Mouse (Mus musculus) urinary bladder, postnatal 14 days (tissue): ENCODE measurements at regions not wholly inside any gene's neighbourhood (a gene's known extent, or its start where the extent isn't known, plus 50 kb on each side); places are given as distances from the start of the nearest gene placed in this dataset.
A peak's percentile ranks its signal among the peaks of the same experiment; 100 is the strongest.
"Not testable (repeated sequence)": the region's sequence is repeated elsewhere in the genome, so short reads cannot be mapped to it uniquely, and the experiment has no call there.

Experiments used
- DNase-seq: peaks from one replicate; pipeline ENCODE4 v3.0.0; 2021; ENCODE audit warnings: low spot score

- no peak for DNase-seq
Measured at GRCm38 (mm10) chr1:136680173-136680572, 55.5 kb downstream of the Zfp281 start.

GRCm38 (mm10) chr1:136682311-136682710 lies 57.6 kb downstream of the Zfp281 start:
- not testable (repeated sequence) for DNase-seq

GRCm38 (mm10) chr1:136683061-136683531 lies 58.4 kb downstream of the Zfp281 start:
- peak; percentile 84 for DNase-seq

- peak; percentile 52 for DNase-seq
Measured at GRCm38 (mm10) chr1:136683561-136684131, 58.9 kb downstream of the Zfp281 start.

- no peak for DNase-seq
Measured at GRCm38 (mm10) chr1:136684481-136684880, 59.8 kb downstream of the Zfp281 start.

GRCm38 (mm10) chr1:136685191-136686060 lies 60.7 kb downstream of the Zfp281 start:
- DNase-seq = peak; percentile 62

GRCm38 (mm10) chr1:136686467-136686866 lies 61.8 kb downstream of the Zfp281 start:
- no peak for DNase-seq

- DNase-seq = no peak
Measured at GRCm38 (mm10) chr1:136690068-136690467, 65.4 kb downstream of the Zfp281 start.

- DNase-seq = no peak
Measured at GRCm38 (mm10) chr1:136693421-136693820, 68.7 kb downstream of the Zfp281 start.

- no peak for DNase-seq
Measured at GRCm38 (mm10) chr1:136694983-136695382, 70.3 kb downstream of the Zfp281 start.

- peak; percentile 44 for DNase-seq
Measured at GRCm38 (mm10) chr1:136696077-136696641, 71.5 kb downstream of the Zfp281 start.

- DNase-seq = peak; percentile 20
Measured at GRCm38 (mm10) chr1:136698454-136699152, 73.9 kb downstream of the Zfp281 start.

GRCm38 (mm10) chr1:136699153-136699524 lies 74.4 kb downstream of the Zfp281 start:
- DNase-seq = no peak

GRCm38 (mm10) chr1:136699571-136699970 lies 74.9 kb downstream of the Zfp281 start:
- no peak for DNase-seq

- DNase-seq = no peak
Measured at GRCm38 (mm10) chr1:136704139-136704538, 79.4 kb downstream of the Zfp281 start.

- no peak for DNase-seq
Measured at GRCm38 (mm10) chr1:136706509-136706908, 81.8 kb downstream of the Zfp281 start.

- no peak for DNase-seq
Measured at GRCm38 (mm10) chr1:136707394-136707793, 82.7 kb downstream of the Zfp281 start.

GRCm38 (mm10) chr1:136707866-136708265 lies 83.2 kb downstream of the Zfp281 start:
- no peak for DNase-seq

GRCm38 (mm10) chr1:136710196-136710595 lies 85.5 kb downstream of the Zfp281 start:
- no peak for DNase-seq

- no peak for DNase-seq
Measured at GRCm38 (mm10) chr1:136711243-136711642, 86.5 kb downstream of the Zfp281 start.

GRCm38 (mm10) chr1:136714077-136714476 lies 89.4 kb downstream of the Zfp281 start:
- DNase-seq = no peak

GRCm38 (mm10) chr1:136714987-136715386 lies 90.3 kb downstream of the Zfp281 start:
- no peak for DNase-seq
